Mouse (Mus musculus) intestine, embryonic 15.5 days (tissue): ENCODE data around the gene Ankle2. TPM values are rescaled to one million over a fixed set of nuclear protein-coding genes. Genes with fewer than 3 reads are reported as not detected.

Experiments used
- ATAC-seq: fragments of 200-750 bp; cut with Nextera tagmentation; 2 replicates; pipeline ENCODE4 v1.8.0; 2017; ENCODE audit warnings: moderate TSS enrichment, moderate library complexity
- H3K27ac ChIP-seq: fragments of 300-500 bp; sonication (generic); 2 replicates; pipeline ENCODE4 v1.5.1; 2015; ENCODE audit warnings: mild to moderate bottlenecking, inconsistent platforms
- H3K27me3 ChIP-seq: fragments of 300-500 bp; sonication (generic); replicated peaks from 2 replicates; pipeline ENCODE4 v1.6.1; 2015; ENCODE audit warnings: inconsistent platforms
- H3K36me3 ChIP-seq: fragments of 300-500 bp; sonication (generic); 2 replicates; pipeline ENCODE4 v1.6.1; 2015; ENCODE audit warnings: inconsistent platforms
- H3K4me1 ChIP-seq: fragments of 300-500 bp; sonication (generic); replicated peaks from 2 replicates; pipeline ENCODE4 v1.6.1; 2015; ENCODE audit warnings: inconsistent platforms
- H3K4me2 ChIP-seq: fragments of 300-500 bp; sonication (generic); replicated peaks from 2 replicates; pipeline ENCODE4 v1.6.1; 2015; ENCODE audit warnings: mild to moderate bottlenecking, inconsistent platforms
- H3K4me3 ChIP-seq: fragments of 300-500 bp; sonication (generic); replicated peaks from 2 replicates; pipeline ENCODE4 v1.5.1; 2015; ENCODE audit warnings: inconsistent platforms
- H3K9ac ChIP-seq: fragments of 300-500 bp; sonication (generic); 2 replicates; pipeline ENCODE4 v1.6.1; 2015; ENCODE audit warnings: inconsistent platforms
- H3K9me3 ChIP-seq: fragments of 300-500 bp; sonication (generic); 2 replicates; pipeline ENCODE4 v1.6.1; 2016; ENCODE audit warnings: inconsistent platforms
- WGBS: fragments of 180-500 bp; shearing (Covaris S2); methylation state at CpG from one replicate; pipeline ENCODE4 v1.1.7; 2015; 5-methylcytosine and 5-hydroxymethylcytosine counted together
- polyA plus RNA-seq: library from polyadenylated mRNA; unstranded; fragments of >200 nt; fragmentation: Nextera tagmentation; extraction: Ambion mirVana; gene quantifications from 2 replicates; pipeline ENCODE4 v1.2.1, GENCODE M21; 2015

The Ankle2 gene
- polyA plus RNA-seq: 21.3 and 24.7 TPM in 2 replicates

GRCm38 (mm10) chr5:110230780-110231461 is at the start of gene Ankle2:
TSS of gene Ankle2 (plus strand) at chr5:110231004.
- ATAC-seq: peak; percentile 98
- WGBS: under 1% methylated on average over 70 of the region's 81 CpGs
- no peaks in the 10 kb centered on the region for H3K27me3 ChIP-seq

GRCm38 (mm10) chr5:110181716-110182115 is 49.1 kb upstream of the Ankle2 start:
- WGBS: 88% methylated on average over 5 of the region's 5 CpGs
- Histone ChIP-seq H3K4me2 (no peak overlapping the region), H3K9ac (no peak overlapping the region), H3K27me3 (no peaks in the 10 kb centered on the region), H3K27ac (no peak overlapping the region), H3K4me1 (peaks cover 4% of the 10 kb centered on the region; the same call in 1 of the 2 replicates), H3K36me3 (peaks cover 17% of the 10 kb centered on the region), H3K4me3 (no peak overlapping the region), H3K9me3 (no peaks in the 10 kb centered on the region)
- no peak for ATAC-seq

More at GRCm38 (mm10) chr5:110230780-110231461, at the start of gene Ankle2:
- H3K9me3 ChIP-seq: no peaks in the 10 kb centered on the region
- H3K36me3 ChIP-seq: peaks cover 8% of the 10 kb centered on the region
- peak within 1 kb of the TSS; percentile 69 for H3K4me2 ChIP-seq
- peaks cover 8% of the 10 kb centered on the region for H3K4me1 ChIP-seq
- H3K4me3 ChIP-seq: peak within 1 kb of the TSS; percentile 99
- peak within 1 kb of the TSS; percentile 97 for H3K27ac ChIP-seq
- H3K9ac ChIP-seq: peak within 1 kb of the TSS; percentile 99

GRCm38 (mm10) chr5:110203164-110203895 is 27.5 kb upstream of the Ankle2 start:
- H3K9me3 ChIP-seq: no peaks in the 10 kb centered on the region
- no peaks in the 10 kb centered on the region for H3K4me1 ChIP-seq
- H3K36me3 ChIP-seq: peaks cover 50% of the 10 kb centered on the region
- WGBS: 87% methylated on average over 10 of the region's 10 CpGs
- no peak for ATAC-seq
- no peak overlapping the region for H3K27ac ChIP-seq
- H3K4me2 ChIP-seq: no peak overlapping the region
- H3K27me3 ChIP-seq: no peaks in the 10 kb centered on the region
- no peak overlapping the region for H3K4me3 ChIP-seq
- no peak overlapping the region for H3K9ac ChIP-seq

GRCm38 (mm10) chr5:110204777-110205176 is 26.0 kb upstream of the Ankle2 start:
- Histone ChIP-seq H3K4me3 (no peak overlapping the region), H3K27me3 (no peaks in the 10 kb centered on the region), H3K36me3 (peaks cover 57% of the 10 kb centered on the region), H3K9me3 (no peaks in the 10 kb centered on the region), H3K4me1 (no peaks in the 10 kb centered on the region), H3K4me2 (no peak overlapping the region), H3K9ac (no peak overlapping the region), H3K27ac (no peak overlapping the region)
- WGBS: 76% methylated on average over 6 of the region's 6 CpGs
- ATAC-seq: no peak

GRCm38 (mm10) chr5:110211312-110211711 is 19.5 kb upstream of the Ankle2 start:
- no peaks in the 10 kb centered on the region for H3K9me3 ChIP-seq
- no peak overlapping the region for H3K4me3 ChIP-seq
- no peak overlapping the region for H3K4me2 ChIP-seq
- peaks cover 58% of the 10 kb centered on the region for H3K36me3 ChIP-seq
- WGBS: 86% methylated on average over 2 of the region's 2 CpGs
- H3K4me1 ChIP-seq: no peaks in the 10 kb centered on the region
- no peak overlapping the region for H3K9ac ChIP-seq
- no peak overlapping the region for H3K27ac ChIP-seq
- H3K27me3 ChIP-seq: no peaks in the 10 kb centered on the region
- ATAC-seq: no peak

- Histone ChIP-seq H3K4me3 (no peak overlapping the region), H3K4me1 (no peaks in the 10 kb centered on the region), H3K9ac (no peak overlapping the region), H3K36me3 (peaks cover 54% of the 10 kb centered on the region), H3K27ac (no peak overlapping the region), H3K9me3 (no peaks in the 10 kb centered on the region), H3K27me3 (no peaks in the 10 kb centered on the region), H3K4me2 (no peak overlapping the region)
- no peak for ATAC-seq
- 90% methylated on average over 3 of the region's 3 CpGs for WGBS
Measured at GRCm38 (mm10) chr5:110216780-110217179, 14.0 kb upstream of the Ankle2 start.

GRCm38 (mm10) chr5:110220331-110220730 is 10.5 kb upstream of the Ankle2 start:
- Histone ChIP-seq H3K27me3 (no peaks in the 10 kb centered on the region), H3K27ac (no peak overlapping the region), H3K4me3 (no peak overlapping the region), H3K9ac (no peak overlapping the region), H3K36me3 (peaks cover 53% of the 10 kb centered on the region), H3K4me2 (no peak overlapping the region), H3K9me3 (no peaks in the 10 kb centered on the region), H3K4me1 (no peaks in the 10 kb centered on the region)
- no peak for ATAC-seq
- 91% methylated on average over 4 of the region's 4 CpGs for WGBS

- peaks cover 43% of the 10 kb centered on the region for H3K36me3 ChIP-seq
- no peak overlapping the region for H3K4me3 ChIP-seq
- ATAC-seq: no peak
- no peak overlapping the region for H3K9ac ChIP-seq
- WGBS: 81% methylated on average over 6 of the region's 6 CpGs
- H3K27ac ChIP-seq: no peak overlapping the region
- no peaks in the 10 kb centered on the region for H3K4me1 ChIP-seq
- H3K9me3 ChIP-seq: no peaks in the 10 kb centered on the region
- no peaks in the 10 kb centered on the region for H3K27me3 ChIP-seq
- no peak overlapping the region for H3K4me2 ChIP-seq
Measured at GRCm38 (mm10) chr5:110222757-110223156, 8.0 kb upstream of the Ankle2 start.

- 90% methylated on average over 3 of the region's 3 CpGs for WGBS
Measured at GRCm38 (mm10) chr5:110225056-110225455, 5.7 kb upstream of the Ankle2 start.

GRCm38 (mm10) chr5:110227336-110227883 is 3.4 kb upstream of the Ankle2 start:
- H3K9me3 ChIP-seq: no peaks in the 10 kb centered on the region
- H3K27ac ChIP-seq: no peak overlapping the region
- WGBS: 27% methylated on average over 1 of the region's 1 CpGs
- no peaks in the 10 kb centered on the region for H3K27me3 ChIP-seq
- ATAC-seq: no peak
- H3K4me3 ChIP-seq: no peak overlapping the region
- peaks cover 10% of the 10 kb centered on the region; the same call in 1 of the 2 replicates for H3K36me3 ChIP-seq
- H3K4me2 ChIP-seq: no peak overlapping the region
- H3K4me1 ChIP-seq: peaks cover 6% of the 10 kb centered on the region
- H3K9ac ChIP-seq: no peak overlapping the region

More at GRCm38 (mm10) chr5:110225056-110225455, 5.7 kb upstream of the Ankle2 start:
- Histone ChIP-seq H3K9ac (no peak overlapping the region), H3K4me1 (peaks cover 2% of the 10 kb centered on the region; the same call in 1 of the 2 replicates), H3K4me2 (no peak overlapping the region), H3K36me3 (peaks cover 29% of the 10 kb centered on the region), H3K9me3 (no peaks in the 10 kb centered on the region), H3K4me3 (no peak overlapping the region), H3K27me3 (no peaks in the 10 kb centered on the region), H3K27ac (no peak overlapping the region)
- ATAC-seq: no peak

- no peaks in the 10 kb centered on the region for H3K27me3 ChIP-seq
- 6% methylated on average over 8 of the region's 8 CpGs for WGBS
- ATAC-seq: peak; percentile 11; the same call in 1 of the 2 replicates
- H3K4me3 ChIP-seq: peak overlapping the region; percentile 99
- H3K27ac ChIP-seq: peak overlapping the region; percentile 97
- peaks cover 8% of the 10 kb centered on the region for H3K36me3 ChIP-seq
- peak overlapping the region; percentile 69 for H3K4me2 ChIP-seq
- H3K4me1 ChIP-seq: peaks cover 8% of the 10 kb centered on the region
- peak overlapping the region; percentile 99 for H3K9ac ChIP-seq
- H3K9me3 ChIP-seq: no peaks in the 10 kb centered on the region
Measured at GRCm38 (mm10) chr5:110230401-110230779, 414 bp upstream of the Ankle2 start.

- peak overlapping the region; percentile 99 for H3K4me3 ChIP-seq
- H3K4me2 ChIP-seq: peak overlapping the region; percentile 69
- no peaks in the 10 kb centered on the region for H3K27me3 ChIP-seq
- peaks cover 8% of the 10 kb centered on the region for H3K4me1 ChIP-seq
- 40% methylated on average over 13 of the region's 13 CpGs for WGBS
- no peaks in the 10 kb centered on the region for H3K9me3 ChIP-seq
- H3K9ac ChIP-seq: peak overlapping the region; percentile 99; the same call in 1 of the 2 replicates
- peaks cover 11% of the 10 kb centered on the region for H3K36me3 ChIP-seq
- no peak overlapping the region for H3K27ac ChIP-seq
- no peak for ATAC-seq
Measured at GRCm38 (mm10) chr5:110231638-110232037, 834 bp downstream of the Ankle2 start.
